Mouse (Mus musculus) ES-E14 (cell line): Measurements from ENCODE around the gene Arhgef1.

ENCODE experiments used
- CHD2 ChIP-seq: IDR thresholded peaks from 2 replicates; pipeline ENCODE4 v1.6.1; 2014; ENCODE audit warnings: mild to moderate bottlenecking, low read depth, low read length, inconsistent platforms
- MAFK ChIP-seq: IDR thresholded peaks from 2 replicates; pipeline ENCODE4 v1.6.1; 2014; ENCODE audit warnings: mild to moderate bottlenecking, low read depth, low read length, inconsistent platforms; ENCODE audit not compliant: insufficient read depth
- ZC3H11A ChIP-seq: IDR thresholded peaks from 2 replicates; pipeline ENCODE4 v1.6.1; 2012; ENCODE audit warnings: low read depth, mild to moderate bottlenecking, inconsistent platforms, low read length, borderline replicate concordance

GRCm38 (mm10) chr7:24954450-24954849 is 51.7 kb downstream of the Arhgef1 start:
- TF ChIP-seq MAFK (no peak), CHD2 (no peak), ZC3H11A (no peak)
